Mouse (Mus musculus) limb, embryonic 14.5 days (tissue): Measurements from ENCODE around the gene Pacs2. TPM values are rescaled to one million over a fixed set of nuclear protein-coding genes. Genes with fewer than 3 reads are reported as not detected.

Experiments used
- ATAC-seq: fragments of 200-750 bp; cut with Nextera tagmentation; 2 replicates; pipeline ENCODE4 v1.8.0; 2017; ENCODE audit warnings: low read depth, moderate number of reproducible peaks, moderate TSS enrichment; ENCODE audit not compliant: low FRiP score
- DNase-seq: peaks from one replicate; pipeline ENCODE4 v3.0.0-alpha.2; 2015; ENCODE audit warnings: low spot score
- H3K27ac ChIP-seq: fragments of 300-500 bp; sonication (generic); replicated peaks from 2 replicates; pipeline ENCODE4 v1.5.1; 2014; ENCODE audit warnings: low read depth, mild to moderate bottlenecking, low read length, moderate library complexity, mixed read lengths
- H3K27me3 ChIP-seq: fragments of 300-500 bp; sonication (generic); 2 replicates; pipeline ENCODE4 v1.6.1; 2014; ENCODE audit warnings: low read length, mixed read lengths; ENCODE audit not compliant: control insufficient read depth, insufficient read depth
- H3K36me3 ChIP-seq: fragments of 300-500 bp; sonication (generic); 2 replicates; pipeline ENCODE4 v1.6.1; 2014; ENCODE audit warnings: mild to moderate bottlenecking, low read length, moderate library complexity, mixed read lengths; ENCODE audit not compliant: control insufficient read depth, insufficient read depth
- H3K4me1 ChIP-seq: fragments of 300-500 bp; sonication (generic); 2 replicates; pipeline ENCODE4 v1.6.1; 2014; ENCODE audit warnings: antibody characterized with exemption, low read length, mixed read lengths; ENCODE audit not compliant: control insufficient read depth, insufficient read depth
- H3K4me2 ChIP-seq: fragments of 300-500 bp; sonication (generic); replicated peaks from 2 replicates; pipeline ENCODE4 v1.6.1; 2014; ENCODE audit warnings: low read depth, mild to moderate bottlenecking, low read length, moderate library complexity; ENCODE audit not compliant: severe bottlenecking
- H3K4me3 ChIP-seq: fragments of 300-500 bp; sonication (generic); replicated peaks from 2 replicates; pipeline ENCODE4 v1.5.1; 2014; ENCODE audit warnings: low read length
- H3K9ac ChIP-seq: fragments of 300-500 bp; sonication (generic); 2 replicates; pipeline ENCODE4 v1.6.1; 2014; ENCODE audit warnings: mild to moderate bottlenecking, low read depth, low read length, moderate library complexity; ENCODE audit not compliant: severe bottlenecking
- H3K9me3 ChIP-seq: fragments of 300-500 bp; sonication (generic); 2 replicates; pipeline ENCODE4 v1.6.1; 2016; ENCODE audit warnings: low read length; ENCODE audit not compliant: control insufficient read depth
- POLR2A ChIP-seq: fragments of 200-500 bp; IDR thresholded peaks from 2 replicates; pipeline ENCODE4 v1.8.0; 2012; ENCODE audit warnings: inconsistent platforms, mild to moderate bottlenecking, moderate library complexity, borderline replicate concordance; ENCODE audit not compliant: insufficient read depth, insufficient read length; ENCODE audit errors: extremely low read depth
- WGBS: fragments of 180-500 bp; shearing (Covaris S2); extraction: QIAGEN DNeasy Blood & Tissue Kit; methylation state at CpG from one replicate; pipeline ENCODE4 v1.1.7; 2014; 5-methylcytosine and 5-hydroxymethylcytosine counted together
- polyA plus RNA-seq, 2 experiments: library from polyadenylated mRNA; depleted of rRNA in 1 of 2; stranded (reverse) in 1 of 2; unstranded in 1 of 2; fragments of >200 nt; fragmentation: Nextera tagmentation in 1 of 2; extraction: Ambion mirVana in 1 of 2; gene quantifications; 2 replicates each; pipeline versions ENCODE4 v1.2.1 to v1.2.3; 2012 to 2014

Pacs2 gene
- polyA plus RNA-seq, 2 experiments, result 16.5 to 55.0 TPM

DNA sequence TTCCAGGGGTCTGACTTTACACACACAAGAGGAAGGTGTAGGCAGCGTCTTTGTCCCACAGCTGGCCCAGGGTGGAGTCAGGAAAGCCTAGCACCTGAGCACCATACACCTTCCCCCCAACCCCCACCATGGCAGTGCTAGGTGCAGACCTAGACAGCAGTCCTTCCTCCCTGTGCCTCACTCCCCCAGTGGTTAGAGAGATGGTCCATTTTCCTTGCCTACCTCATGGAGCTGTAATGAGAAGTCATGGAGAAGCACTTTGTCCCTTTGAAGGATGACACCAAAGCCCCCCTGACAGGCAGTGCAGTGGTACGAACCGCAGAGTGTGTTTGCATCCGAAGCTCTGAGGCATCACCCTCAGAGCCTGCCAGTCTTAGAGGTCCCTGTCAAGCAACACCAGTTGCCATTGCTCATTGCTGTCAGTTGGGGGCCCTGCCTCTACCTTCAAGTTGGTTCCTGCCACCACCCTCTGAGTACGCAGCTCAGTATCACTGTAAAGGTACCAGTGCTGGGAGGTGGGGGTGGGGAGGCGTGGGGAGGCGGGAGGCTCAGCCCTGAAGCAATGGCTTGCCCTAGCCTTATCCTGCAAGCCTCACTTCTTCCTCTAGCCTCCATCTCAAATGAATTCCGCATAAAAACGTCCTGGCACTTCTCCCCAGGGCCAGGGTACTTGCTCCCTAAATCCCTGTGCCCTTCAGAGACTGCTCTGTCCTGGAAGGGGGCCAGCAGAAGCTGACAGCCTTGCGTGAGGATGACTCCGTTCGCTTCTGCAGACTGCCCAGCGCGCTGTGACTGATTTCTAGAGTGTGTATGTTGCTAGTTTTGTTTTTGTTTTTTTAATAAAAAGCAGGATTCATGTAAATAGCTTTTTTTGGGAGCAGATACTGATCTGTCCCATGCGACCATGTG is 59.4 kb downstream of the Pacs2 start:
- Histone ChIP-seq H3K27me3 (no peaks in the 10 kb centered on the region), H3K4me1 (peaks cover 15% of the 10 kb centered on the region; the same call in 1 of the 2 replicates), H3K4me3 (peak overlapping the region; percentile 46), H3K27ac (peak overlapping the region; percentile 40), H3K36me3 (peaks cover 29% of the 10 kb centered on the region), H3K9me3 (no peaks in the 10 kb centered on the region), H3K9ac (peak overlapping the region; percentile 45), H3K4me2 (peak overlapping the region; percentile 89)
- 15% methylated on average over 15 of the region's 15 CpGs for WGBS
- ATAC-seq, result peak; percentile 21
- DNase-seq, result no peak
- no peak for TF ChIP-seq POLR2A

DNA sequence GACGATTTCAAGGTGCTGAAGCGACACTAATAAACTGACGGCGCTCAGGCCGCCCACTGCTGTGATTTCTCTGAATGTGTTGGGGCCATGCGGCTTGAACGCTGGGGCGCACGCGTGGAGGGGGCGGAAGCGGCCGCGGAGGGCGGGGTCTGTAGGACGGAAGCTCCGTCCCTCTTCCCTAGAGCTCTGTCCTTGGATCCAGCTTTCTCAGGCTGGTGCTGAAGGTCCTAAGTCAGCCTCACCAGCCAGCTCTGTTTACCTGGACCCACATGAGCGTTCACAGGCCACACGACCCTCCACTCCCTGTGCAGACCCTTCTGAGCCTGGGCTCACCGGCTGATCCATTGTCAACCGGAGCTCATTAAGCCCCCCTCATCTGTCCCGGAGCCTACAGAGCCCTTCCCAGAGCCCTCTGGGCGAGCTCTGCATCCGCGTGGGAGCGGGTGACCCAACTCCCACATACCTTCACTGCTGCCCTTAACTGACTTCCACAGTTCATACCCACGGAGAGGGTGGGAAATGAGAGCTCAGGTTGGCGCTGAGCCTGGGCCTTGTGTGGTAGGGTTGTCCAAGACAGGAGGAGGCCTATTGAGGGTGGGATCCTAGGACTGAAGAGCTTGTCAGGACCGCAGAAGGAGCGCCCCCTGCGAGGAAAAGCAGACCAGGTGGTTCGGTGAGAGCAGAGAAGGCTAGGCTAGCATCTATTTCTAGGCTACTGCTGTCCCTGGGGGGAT is 60.2 kb downstream of the Pacs2 start, which contains the start of gene Tex22:
TSS of gene Tex22 (plus strand) at position 174 of the 734 bp plus-strand sequence.
- DNase-seq, result peak; percentile 83
- Histone ChIP-seq H3K4me1 (peaks cover 15% of the 10 kb centered on the region; the same call in 1 of the 2 replicates), H3K36me3 (peaks cover 21% of the 10 kb centered on the region), H3K4me3 (peak within 1 kb of the TSS; percentile 46), H3K9ac (peak within 1 kb of the TSS; percentile 55), H3K9me3 (no peaks in the 10 kb centered on the region), H3K4me2 (peak within 1 kb of the TSS; percentile 89), H3K27me3 (no peaks in the 10 kb centered on the region), H3K27ac (peak within 1 kb of the TSS; percentile 79)
- ATAC-seq, result peak; percentile 91
- 6% methylated on average over 32 of the region's 32 CpGs for WGBS
- peak; percentile 63; the same call in 1 of the 2 replicates for TF ChIP-seq POLR2A

DNA sequence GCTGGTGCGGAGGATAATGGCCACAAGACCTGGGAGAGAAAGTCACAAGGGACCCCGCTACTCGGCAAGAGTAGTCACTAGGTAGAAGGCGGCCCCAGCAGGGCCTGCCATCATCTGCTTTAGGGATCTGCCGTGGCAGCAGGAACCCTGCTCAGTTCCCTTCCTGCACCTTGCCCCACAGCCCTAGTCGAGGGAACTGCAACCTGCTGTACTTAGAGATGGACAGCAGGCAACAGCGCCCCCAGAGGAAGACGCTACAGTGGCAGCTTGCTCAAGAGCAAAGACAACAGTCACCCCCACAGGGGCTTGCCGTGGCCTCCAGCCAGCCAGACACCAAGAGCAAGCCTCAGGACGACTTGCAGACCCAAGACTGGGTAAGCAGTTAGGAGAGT is 60.8 kb downstream of the Pacs2 start:
- H3K4me1 ChIP-seq, result peaks cover 15% of the 10 kb centered on the region; the same call in 1 of the 2 replicates
- H3K27ac ChIP-seq, result peak overlapping the region; percentile 79; the same call in 1 of the 2 replicates
- TF ChIP-seq POLR2A, result 0 out of 2 replicates have a peak, but pooled peaks have one; percentile 47
- peak overlapping the region; percentile 55; the same call in 1 of the 2 replicates for H3K9ac ChIP-seq
- H3K4me3 ChIP-seq, result peak overlapping the region; percentile 46
- peak overlapping the region; percentile 89 for H3K4me2 ChIP-seq
- peak; percentile 77 for ATAC-seq
- 5% methylated on average over 10 of the region's 10 CpGs for WGBS
- peak; percentile 85 for DNase-seq
- no peaks in the 10 kb centered on the region for H3K9me3 ChIP-seq
- H3K36me3 ChIP-seq, result peaks cover 16% of the 10 kb centered on the region
- no peaks in the 10 kb centered on the region for H3K27me3 ChIP-seq

GRCm38 (mm10) chr12:113075486-113075885 is 61.2 kb downstream of the Pacs2 start:
- no peak for TF ChIP-seq POLR2A
- H3K9ac ChIP-seq, result 0 out of 2 replicates have a peak overlapping the region, but pooled peaks have one; percentile 55
- no peak overlapping the region for H3K27ac ChIP-seq
- no peaks in the 10 kb centered on the region for H3K27me3 ChIP-seq
- DNase-seq (no peak), ATAC-seq (no peak)
- peaks cover 11% of the 10 kb centered on the region for H3K36me3 ChIP-seq
- no peak overlapping the region for H3K4me3 ChIP-seq
- H3K4me2 ChIP-seq, result peak overlapping the region; percentile 89
- peaks cover 15% of the 10 kb centered on the region; the same call in 1 of the 2 replicates for H3K4me1 ChIP-seq
- WGBS, result 65% methylated on average over 6 of the region's 6 CpGs
- no peaks in the 10 kb centered on the region for H3K9me3 ChIP-seq

DNA sequence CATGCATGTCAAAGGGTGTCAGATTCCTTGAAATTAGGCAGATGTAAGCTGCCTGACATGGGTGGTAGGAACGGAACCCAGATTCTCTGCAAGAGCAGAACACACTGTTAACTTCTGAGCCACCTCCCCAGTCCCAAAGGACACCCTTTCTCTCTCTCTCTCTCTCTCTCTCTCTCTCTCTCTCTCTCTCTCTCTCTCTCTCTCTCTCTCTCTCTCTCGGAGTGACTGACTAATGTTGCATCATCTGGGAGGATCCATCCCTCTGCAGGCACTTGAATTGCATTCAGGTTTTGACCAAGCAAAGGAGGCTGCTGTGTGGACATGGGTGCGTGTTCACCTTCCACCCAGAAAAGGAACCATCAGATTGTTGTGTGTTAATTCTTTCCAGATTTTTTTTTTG is 73.0 kb downstream of the Pacs2 start:
- Histone ChIP-seq H3K27ac (no peak overlapping the region), H3K36me3 (no peaks in the 10 kb centered on the region), H3K4me3 (no peak overlapping the region), H3K9ac (no peak overlapping the region), H3K27me3 (no peaks in the 10 kb centered on the region), H3K4me2 (no peak overlapping the region), H3K9me3 (no peaks in the 10 kb centered on the region), H3K4me1 (no peaks in the 10 kb centered on the region)
- TF ChIP-seq POLR2A, result no peak
- ATAC-seq, result no peak
- WGBS, result 51% methylated on average over 3 of the region's 3 CpGs
- DNase-seq, result no peak
